Mouse (Mus musculus) forebrain, embryonic 10.5 days (tissue): Measurements from ENCODE around the gene Sez6. TPM values are rescaled to one million over a fixed set of nuclear protein-coding genes. Genes with fewer than 3 reads are reported as not detected.

ENCODE experiments used
- DNase-seq: peaks from one replicate; pipeline ENCODE4 v3.0.0-alpha.2; 2017; ENCODE audit warnings: low spot score; ENCODE audit errors: extremely low spot score
- H3K27ac ChIP-seq: fragments of 300-500 bp; sonication (generic); 2 replicates; pipeline ENCODE4 v1.5.1; 2016; ENCODE audit warnings: mild to moderate bottlenecking
- H3K27me3 ChIP-seq: fragments of 300-500 bp; sonication (generic); 2 replicates; pipeline ENCODE4 v1.6.1; 2016; ENCODE audit warnings: mild to moderate bottlenecking; ENCODE audit not compliant: poor library complexity, severe bottlenecking
- H3K36me3 ChIP-seq: fragments of 300-500 bp; sonication (generic); replicated peaks from 2 replicates; pipeline ENCODE4 v1.6.1; 2016; ENCODE audit warnings: mild to moderate bottlenecking, moderate library complexity
- H3K4me1 ChIP-seq: fragments of 300-500 bp; sonication (generic); 2 replicates; pipeline ENCODE4 v1.6.1; 2016
- H3K4me3 ChIP-seq: fragments of 300-500 bp; sonication (generic); 2 replicates; pipeline ENCODE4 v1.5.1; 2016; ENCODE audit warnings: mild to moderate bottlenecking, moderate library complexity
- H3K9me3 ChIP-seq: fragments of 300-500 bp; sonication (generic); 2 replicates; pipeline ENCODE4 v1.6.1; 2016; ENCODE audit warnings: mild to moderate bottlenecking, moderate library complexity
- WGBS: fragments of 180-500 bp; shearing (Covaris S2); methylation state at CpG from one replicate; pipeline ENCODE4 v1.1.7; 2016; 5-methylcytosine and 5-hydroxymethylcytosine counted together
- polyA plus RNA-seq: library from polyadenylated mRNA; unstranded; fragments of >200 nt; fragmentation: Nextera tagmentation; extraction: Ambion mirVana; gene quantifications from 2 replicates; pipeline ENCODE4 v1.2.1, GENCODE M21; 2016

Sez6 gene
- polyA plus RNA-seq, 1 experiment from 2014 or later = 4.3 TPM

DNA sequence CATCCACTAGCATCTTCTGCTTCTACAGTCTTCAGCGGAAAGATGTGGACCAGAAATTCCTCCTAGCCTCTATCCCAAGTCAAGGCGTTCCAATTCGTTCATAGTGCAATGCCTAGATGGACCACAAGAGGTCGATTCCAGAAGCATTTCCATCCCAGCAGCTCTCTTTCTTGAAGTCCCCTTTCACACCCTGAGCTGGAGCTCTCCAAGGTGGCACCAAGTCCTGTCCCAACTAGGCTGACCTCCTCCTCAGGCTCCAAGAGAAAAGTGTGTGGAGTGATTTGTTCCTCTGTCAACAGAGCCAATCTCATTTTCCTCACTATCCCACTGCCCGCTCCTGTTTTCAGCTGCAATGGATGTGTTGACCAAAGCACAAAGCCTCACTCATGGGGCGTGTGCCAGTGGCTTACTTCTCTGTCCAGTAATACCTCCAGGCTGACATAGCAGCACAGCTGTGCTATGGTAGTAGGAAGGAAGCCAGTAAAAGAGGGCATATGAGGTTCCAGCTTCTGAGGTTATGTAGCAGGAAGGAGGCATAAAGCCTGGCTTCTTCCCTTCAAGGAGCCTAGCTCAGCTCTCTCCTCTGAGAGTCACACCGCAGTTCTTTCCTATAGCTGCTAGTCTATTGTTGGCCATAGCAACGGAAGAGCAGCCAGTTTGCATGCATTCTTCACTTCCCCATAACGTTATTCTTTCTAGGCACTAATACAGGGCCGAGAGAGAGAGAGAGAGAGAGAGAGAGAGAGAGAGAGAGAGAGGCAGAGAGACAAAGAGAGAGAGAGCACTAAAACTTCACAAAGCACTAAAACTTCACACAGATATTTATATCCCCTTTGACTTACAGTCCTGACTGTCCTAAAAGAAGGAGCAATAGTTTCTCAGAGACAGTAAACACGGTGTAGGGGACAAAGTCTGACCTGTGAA, 49.9 kb downstream of the Sez6 start:
- 33% methylated on average over 11 of the region's 11 CpGs for WGBS
- Histone ChIP-seq H3K27ac (no peak overlapping the region), H3K4me1 (peaks cover 30% of the 10 kb centered on the region), H3K27me3 (peaks cover 27% of the 10 kb centered on the region; the same call in 1 of the 2 replicates), H3K4me3 (no peak overlapping the region), H3K9me3 (no peaks in the 10 kb centered on the region), H3K36me3 (peaks cover 6% of the 10 kb centered on the region)
- DNase-seq = peak; percentile 52

- peak; percentile 94 for DNase-seq
- H3K36me3 ChIP-seq = peaks cover 18% of the 10 kb centered on the region
- H3K27me3 ChIP-seq = peaks cover 15% of the 10 kb centered on the region; the same call in 1 of the 2 replicates
- H3K27ac ChIP-seq = peak overlapping the region; percentile 97
- peaks cover 28% of the 10 kb centered on the region for H3K4me1 ChIP-seq
- peak overlapping the region; percentile 100 for H3K4me3 ChIP-seq
- under 1% methylated on average over 29 of the region's 29 CpGs for WGBS
- H3K9me3 ChIP-seq = no peaks in the 10 kb centered on the region
Observed at GRCm38 (mm10) chr11:77981609-77982440, 51.2 kb downstream of the Sez6 start.

GRCm38 (mm10) chr11:77982441-77982905, 51.9 kb downstream of the Sez6 start, which contains the start of gene Phf12:
Phf12 (plus strand) TSS chr11:77982754.
- WGBS = 0% methylated on average over 62 of the region's 62 CpGs

GRCm38 (mm10) chr11:77983191-77983936, 52.8 kb downstream of the Sez6 start:
- H3K27me3 ChIP-seq = no peaks in the 10 kb centered on the region
- H3K9me3 ChIP-seq = no peaks in the 10 kb centered on the region
- peaks cover 34% of the 10 kb centered on the region for H3K36me3 ChIP-seq
- peak overlapping the region; percentile 100 for H3K4me3 ChIP-seq
- H3K27ac ChIP-seq = peak overlapping the region; percentile 97
- DNase-seq = peak; percentile 67
- WGBS = under 1% methylated on average over 32 of the region's 32 CpGs
- peaks cover 28% of the 10 kb centered on the region for H3K4me1 ChIP-seq

More at GRCm38 (mm10) chr11:77982441-77982905, 51.9 kb downstream of the Sez6 start, which contains the start of gene Phf12:
- Histone ChIP-seq H3K9me3 (no peaks in the 10 kb centered on the region), H3K4me1 (peaks cover 28% of the 10 kb centered on the region), H3K36me3 (peaks cover 25% of the 10 kb centered on the region), H3K4me3 (peak within 1 kb of the TSS; percentile 100), H3K27ac (peak within 1 kb of the TSS; percentile 97), H3K27me3 (peaks cover 8% of the 10 kb centered on the region; the same call in 1 of the 2 replicates)
- peak; percentile 99 for DNase-seq

GRCm38 (mm10) chr11:77983937-77984835, 53.6 kb downstream of the Sez6 start:
- peak overlapping the region; percentile 97 for H3K27ac ChIP-seq
- no peaks in the 10 kb centered on the region for H3K27me3 ChIP-seq
- H3K4me3 ChIP-seq = peak overlapping the region; percentile 100
- H3K4me1 ChIP-seq = peaks cover 28% of the 10 kb centered on the region
- 1% methylated on average over 63 of the region's 63 CpGs for WGBS
- peak; percentile 82 for DNase-seq
- no peaks in the 10 kb centered on the region for H3K9me3 ChIP-seq
- peaks cover 42% of the 10 kb centered on the region for H3K36me3 ChIP-seq

DNA sequence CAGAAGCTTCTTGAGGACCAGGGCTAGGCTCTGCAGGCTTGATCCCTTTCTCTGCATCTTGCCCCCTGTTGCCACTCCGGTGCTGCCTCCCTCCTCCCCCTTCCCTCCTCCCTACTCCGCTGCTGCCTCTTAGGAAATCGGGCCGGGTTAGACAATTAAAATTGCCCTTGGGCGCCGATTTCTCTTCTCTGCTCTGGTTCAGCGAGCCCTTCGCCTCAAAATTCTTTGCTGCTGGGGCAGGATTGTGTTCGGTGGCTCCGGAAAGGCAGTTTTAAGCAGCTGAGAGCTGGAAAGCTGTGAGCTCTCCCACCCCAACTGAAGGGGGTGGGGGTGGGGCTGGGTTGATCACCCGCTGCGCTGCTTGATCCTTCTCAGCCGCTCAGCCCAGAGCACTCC, 54.2 kb downstream of the Sez6 start:
- no peaks in the 10 kb centered on the region for H3K27me3 ChIP-seq
- H3K4me3 ChIP-seq = peak overlapping the region; percentile 100
- peak; percentile 66 for DNase-seq
- H3K9me3 ChIP-seq = no peaks in the 10 kb centered on the region
- 0% methylated on average over 13 of the region's 13 CpGs for WGBS
- peak overlapping the region; percentile 97 for H3K27ac ChIP-seq
- H3K36me3 ChIP-seq = peaks cover 49% of the 10 kb centered on the region
- peaks cover 28% of the 10 kb centered on the region for H3K4me1 ChIP-seq

GRCm38 (mm10) chr11:77985541-77986065, 55.0 kb downstream of the Sez6 start:
- DNase-seq = no peak
- H3K4me1 ChIP-seq = peaks cover 25% of the 10 kb centered on the region
- H3K4me3 ChIP-seq = peak overlapping the region; percentile 100
- H3K27me3 ChIP-seq = no peaks in the 10 kb centered on the region
- H3K27ac ChIP-seq = peak overlapping the region; percentile 97
- H3K9me3 ChIP-seq = no peaks in the 10 kb centered on the region
- H3K36me3 ChIP-seq = peaks cover 56% of the 10 kb centered on the region
- WGBS = 78% methylated on average over 3 of the region's 3 CpGs

- peaks cover 16% of the 10 kb centered on the region for H3K4me1 ChIP-seq
- WGBS = 93% methylated on average over 13 of the region's 13 CpGs
Observed at GRCm38 (mm10) chr11:77989071-77989690, 58.6 kb downstream of the Sez6 start.

DNA sequence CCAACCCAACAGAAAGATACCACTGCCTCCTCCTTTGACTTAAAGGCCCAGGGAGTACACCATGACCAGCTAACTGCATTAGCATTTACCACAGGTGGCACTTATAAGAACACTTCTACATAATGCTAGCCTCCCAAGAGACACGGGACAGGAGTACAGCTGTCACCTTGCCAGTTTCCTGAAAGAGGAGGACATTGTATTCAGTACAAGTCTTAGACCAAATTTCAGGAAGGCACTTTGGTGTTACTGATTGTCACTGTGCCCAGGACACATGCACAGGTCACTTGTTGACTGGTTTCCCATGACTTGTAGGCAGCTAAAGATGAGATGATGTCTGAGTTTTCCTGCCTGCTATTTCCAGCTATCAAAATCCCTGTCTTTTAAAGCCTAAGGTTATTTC, 65.0 kb downstream of the Sez6 start:
- H3K27me3 ChIP-seq = no peaks in the 10 kb centered on the region
- H3K27ac ChIP-seq = no peak overlapping the region
- H3K4me3 ChIP-seq = no peak overlapping the region
- no peak for DNase-seq
- H3K9me3 ChIP-seq = no peaks in the 10 kb centered on the region
- peaks cover 92% of the 10 kb centered on the region for H3K36me3 ChIP-seq
- no peaks in the 10 kb centered on the region for H3K4me1 ChIP-seq
- WGBS = 79% methylated on average over 1 of the region's 1 CpGs

More at GRCm38 (mm10) chr11:77989071-77989690, 58.6 kb downstream of the Sez6 start:
- H3K9me3 ChIP-seq = no peaks in the 10 kb centered on the region
- no peak overlapping the region for H3K27ac ChIP-seq
- no peak for DNase-seq
- no peak overlapping the region for H3K4me3 ChIP-seq
- H3K27me3 ChIP-seq = no peaks in the 10 kb centered on the region
- H3K36me3 ChIP-seq = peaks cover 91% of the 10 kb centered on the region

- no peak for DNase-seq
- peaks cover 97% of the 10 kb centered on the region for H3K36me3 ChIP-seq
- WGBS = 95% methylated on average over 5 of the region's 5 CpGs
Observed at GRCm38 (mm10) chr11:78006446-78006845, 75.8 kb downstream of the Sez6 start.

DNA sequence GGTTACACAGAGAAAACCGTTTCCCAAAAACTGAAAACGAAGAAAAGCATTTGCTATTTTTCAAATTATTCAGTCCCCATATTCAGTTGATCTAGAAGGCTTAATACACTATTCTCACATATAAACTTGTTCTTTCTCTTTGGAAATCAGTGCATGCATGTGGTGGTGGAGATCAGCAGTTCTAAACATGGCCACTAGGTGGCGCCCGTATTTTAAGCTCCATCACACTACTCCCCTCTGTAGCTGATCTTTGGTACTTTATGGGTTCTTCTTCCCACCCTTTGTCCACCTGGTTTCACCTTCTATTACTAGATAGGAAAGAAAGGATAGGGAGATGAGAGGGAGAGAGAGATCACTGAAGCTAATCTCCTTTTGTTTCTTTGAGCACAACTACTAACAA, 89.1 kb downstream of the Sez6 start:
- WGBS = 21% methylated on average over 4 of the region's 4 CpGs
- no peak overlapping the region for H3K27ac ChIP-seq
- no peaks in the 10 kb centered on the region for H3K27me3 ChIP-seq
- H3K36me3 ChIP-seq = peaks cover 98% of the 10 kb centered on the region
- no peaks in the 10 kb centered on the region for H3K4me1 ChIP-seq
- H3K4me3 ChIP-seq = no peak overlapping the region
- peak; percentile 73 for DNase-seq
- H3K9me3 ChIP-seq = no peaks in the 10 kb centered on the region

More at GRCm38 (mm10) chr11:78006446-78006845, 75.8 kb downstream of the Sez6 start:
- Histone ChIP-seq H3K27ac (no peak overlapping the region), H3K4me3 (no peak overlapping the region), H3K27me3 (no peaks in the 10 kb centered on the region), H3K9me3 (no peaks in the 10 kb centered on the region; the same call in 1 of the 2 replicates), H3K4me1 (no peaks in the 10 kb centered on the region)
